Comparison of ENCODE assay signal across 15 mouse cellular contexts in the genomic region with DNA sequence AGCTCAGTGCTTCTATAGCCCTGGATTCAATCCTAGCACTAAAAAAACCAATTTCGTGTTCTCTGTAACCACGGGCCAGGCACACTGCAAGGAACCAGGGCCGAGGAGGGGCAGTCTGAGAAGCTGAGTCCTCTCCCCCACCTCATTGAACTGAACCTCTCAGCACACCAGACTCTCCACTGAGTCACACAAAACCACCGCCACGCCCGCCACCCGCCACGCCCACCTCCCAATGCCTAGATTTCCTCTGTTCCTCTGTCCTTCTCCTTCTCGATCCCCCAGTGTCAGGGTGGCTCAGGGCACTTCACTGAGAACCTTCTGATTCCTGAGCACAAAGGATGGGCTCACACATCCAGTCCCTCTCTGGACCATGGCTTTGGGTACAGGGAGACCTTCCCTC.
"Had no signal": no experiment of that assay in that cellular context is flagged by ENCODE, and none has a peak within 500 bp of the region (broad histone marks: within the 10 kb centered on the region; RNA-seq: fewer than 3 reads in every experiment).

No protein-coding gene starts in this region.

- H3K4me1 ChIP-seq: lung, embryonic 15.5 days had no signal

- H3K27me3 ChIP-seq: intestine, embryonic 15.5 days; kidney, embryonic 15.5 days; limb, embryonic 13.5 days; lung, embryonic 15.5 days had no signal

- H3K9me3 ChIP-seq: intestine, embryonic 15.5 days; kidney, embryonic 15.5 days; limb, embryonic 10.5 days; limb, embryonic 13.5 days; lung, embryonic 15.5 days had no signal

- H3K27ac ChIP-seq: intestine, embryonic 15.5 days; kidney, embryonic 15.5 days; limb, embryonic 10.5 days; limb, embryonic 13.5 days; lung, embryonic 15.5 days had no signal

- H3K4me3 ChIP-seq: intestine, embryonic 15.5 days; kidney, embryonic 15.5 days; limb, embryonic 10.5 days; limb, embryonic 13.5 days; lung, embryonic 15.5 days had no signal

- H3K36me3 ChIP-seq: intestine, embryonic 15.5 days; kidney, embryonic 15.5 days; limb, embryonic 10.5 days; limb, embryonic 13.5 days; lung, embryonic 15.5 days had no signal

- ATAC-seq: intestine, embryonic 15.5 days had no signal

- DNase-seq: kidney, adult 11 months; kidney, adult 8-10 months; kidney, postnatal 10 days; kidney, postnatal 36 days; lung, postnatal 10 days; lung, postnatal 4 days; midbrain, embryonic 14.5 days; thymus, adult 2 months; thymus, postnatal 14 days; thymus, postnatal 4 days had no signal
